Mouse (Mus musculus) embryo, embryonic 11 days (tissue): ENCODE results near the gene Vil1.
"Not testable (repeated sequence)": the region's sequence is repeated elsewhere in the genome, so short reads cannot be mapped to it uniquely, and the experiment has no call there.

Source experiments
- DNase-seq: peaks from one replicate; pipeline ENCODE4 v3.0.0-alpha.2; 2015

The Vil1 gene

DNA sequence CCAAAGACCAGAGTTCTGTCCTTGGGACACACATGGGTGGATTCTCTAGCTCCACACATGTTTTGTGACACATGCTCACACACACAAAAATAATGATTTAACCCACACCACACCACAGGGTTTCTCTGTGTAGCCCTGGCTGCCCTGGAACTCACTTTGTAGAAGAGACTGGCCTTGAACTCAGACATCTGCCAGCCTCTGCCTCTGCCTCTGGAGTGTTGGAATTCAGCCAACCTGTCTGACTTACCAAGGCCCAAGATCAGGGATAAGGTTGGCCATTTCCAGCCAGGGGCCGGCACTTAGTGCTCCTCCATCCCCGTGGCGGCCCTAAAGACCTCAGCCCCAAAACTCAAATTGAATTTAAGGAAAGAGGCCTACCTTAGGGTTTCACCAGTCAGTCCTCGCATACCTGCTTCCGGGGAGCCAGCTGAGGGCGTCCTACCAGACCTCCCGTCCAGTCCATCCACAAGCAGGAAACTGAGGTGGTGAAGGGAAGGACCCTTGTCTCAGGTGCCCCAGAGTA, 20.7 kb upstream of the Vil1 start:
- DNase-seq = no peak

DNA sequence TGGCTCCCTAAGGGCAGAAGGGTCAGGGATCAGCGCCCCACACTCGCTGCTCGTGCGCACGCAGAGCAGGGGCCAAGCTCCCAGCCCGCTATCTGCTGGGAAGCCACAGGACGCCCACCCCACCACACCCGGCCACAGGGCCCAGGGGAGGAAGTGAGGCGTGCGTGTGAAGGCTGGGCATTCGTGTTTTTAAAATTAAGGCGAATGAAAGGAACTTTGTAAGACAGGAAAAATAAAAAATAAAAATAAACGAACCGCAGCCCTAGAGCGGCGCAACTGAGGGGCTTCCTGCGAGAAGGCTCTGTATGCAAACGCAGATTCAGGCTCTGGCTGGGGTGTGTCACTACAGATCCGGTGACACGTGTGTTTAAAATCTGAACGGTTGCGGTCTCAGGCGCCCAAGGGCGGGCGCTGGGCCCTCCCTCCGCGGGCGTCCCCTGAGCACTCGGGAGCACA, 19.3 kb upstream of the Vil1 start:
- DNase-seq = peak; percentile 62

DNA sequence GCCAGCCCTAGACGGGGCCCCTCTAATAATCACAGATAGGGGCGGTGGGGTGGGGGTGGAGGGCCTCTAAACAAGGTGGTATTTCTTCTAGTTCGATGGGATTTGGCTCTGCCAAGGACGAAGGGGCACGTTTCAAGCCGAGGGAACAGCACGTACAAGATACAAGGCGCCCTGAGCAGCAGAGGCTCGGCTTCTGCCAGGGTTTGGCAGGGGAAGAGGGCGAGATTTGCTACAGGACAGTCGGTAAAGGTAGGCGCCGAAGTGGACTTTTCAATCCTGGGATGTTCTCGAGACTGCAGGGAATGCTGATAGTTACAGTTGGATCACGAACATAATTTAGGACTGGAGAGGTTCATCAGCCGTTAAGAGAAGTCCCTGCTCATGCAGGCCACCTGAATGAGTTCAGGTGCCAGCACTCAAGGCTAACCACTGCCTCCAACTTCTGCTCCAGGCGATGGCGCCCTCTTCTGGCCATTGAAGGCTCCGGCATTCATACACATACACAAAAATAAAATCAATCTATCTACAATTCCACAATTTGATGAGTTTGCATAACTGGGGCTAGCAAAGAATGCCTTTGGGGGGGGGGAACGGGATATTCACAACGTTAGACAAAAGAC, 18.8 kb upstream of the Vil1 start:
- peak; percentile 74 for DNase-seq

DNA sequence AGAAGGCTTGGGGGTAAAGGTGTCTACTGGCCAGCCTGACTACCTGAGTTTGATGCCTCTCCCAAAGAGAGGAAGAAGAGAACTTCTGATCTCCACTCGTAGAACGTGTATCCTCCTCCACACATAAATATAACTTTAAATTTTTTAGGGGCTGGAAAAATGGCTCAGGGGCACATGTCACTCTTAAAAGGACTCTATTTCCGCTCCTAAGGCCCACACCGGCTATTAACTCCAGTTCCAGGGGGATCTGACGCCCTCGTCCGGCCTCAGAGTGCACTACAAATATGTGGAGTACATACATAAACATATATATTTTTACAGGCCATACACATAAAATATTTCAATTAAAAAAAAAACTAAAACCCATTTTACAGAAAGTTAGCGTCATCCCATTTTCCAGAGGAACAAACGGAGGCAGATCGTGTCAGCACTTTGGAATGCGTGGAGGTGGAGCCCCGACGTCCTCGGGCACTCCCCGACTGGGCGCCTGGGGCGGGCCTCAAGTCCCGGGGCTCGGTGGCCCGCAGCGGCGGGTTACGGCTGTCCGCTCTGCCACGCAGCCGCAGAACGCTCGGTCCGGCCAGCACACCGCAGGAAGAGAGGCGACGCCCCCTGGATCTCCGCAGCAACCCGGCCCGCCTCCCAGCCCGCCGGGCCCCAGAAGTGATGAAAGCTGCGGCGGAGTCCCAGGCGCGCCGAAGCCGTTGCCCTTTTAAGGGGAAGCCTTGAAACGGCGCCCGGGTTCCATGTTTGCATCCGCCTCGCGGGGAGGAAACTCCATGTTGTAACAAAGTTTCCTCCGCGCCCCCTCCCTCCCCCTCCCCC, 18.0 kb upstream of the Vil1 start, which contains the start of gene Ctdsp1:
Ctdsp1 (plus strand) TSS at position 586 of the 825 bp plus-strand sequence.
- peak; percentile 99 for DNase-seq

DNA sequence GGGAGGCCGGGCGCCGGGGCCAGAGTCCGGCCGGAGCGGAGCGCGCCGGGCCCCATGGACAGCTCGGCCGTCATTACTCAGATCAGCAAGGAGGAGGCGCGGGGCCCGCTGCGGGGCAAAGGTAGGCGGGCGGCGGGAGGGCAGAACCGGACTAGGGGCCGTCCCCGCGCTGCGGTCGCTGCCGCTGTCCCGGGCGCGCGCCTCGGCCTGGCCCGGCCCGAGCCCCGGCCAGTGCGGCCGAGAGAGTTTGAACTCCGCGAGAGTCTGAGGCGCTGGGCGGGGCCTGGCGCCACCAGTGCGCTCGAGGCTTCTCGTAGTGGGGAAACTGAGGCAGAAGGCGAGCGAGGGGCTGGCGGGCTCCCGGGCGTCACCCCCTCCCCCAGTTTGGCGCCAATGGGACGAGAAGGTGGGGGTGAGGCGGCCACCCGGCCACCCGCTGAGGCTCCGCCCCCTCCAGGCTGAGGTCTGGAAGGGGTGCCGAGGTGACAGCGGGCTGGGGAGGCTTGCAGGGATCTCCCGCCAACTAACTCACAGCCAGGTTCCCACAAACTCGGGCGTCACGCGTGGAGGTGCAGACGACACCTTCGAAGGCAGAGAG, 17.2 kb upstream of the Vil1 start:
- peak; percentile 81 for DNase-seq

DNA sequence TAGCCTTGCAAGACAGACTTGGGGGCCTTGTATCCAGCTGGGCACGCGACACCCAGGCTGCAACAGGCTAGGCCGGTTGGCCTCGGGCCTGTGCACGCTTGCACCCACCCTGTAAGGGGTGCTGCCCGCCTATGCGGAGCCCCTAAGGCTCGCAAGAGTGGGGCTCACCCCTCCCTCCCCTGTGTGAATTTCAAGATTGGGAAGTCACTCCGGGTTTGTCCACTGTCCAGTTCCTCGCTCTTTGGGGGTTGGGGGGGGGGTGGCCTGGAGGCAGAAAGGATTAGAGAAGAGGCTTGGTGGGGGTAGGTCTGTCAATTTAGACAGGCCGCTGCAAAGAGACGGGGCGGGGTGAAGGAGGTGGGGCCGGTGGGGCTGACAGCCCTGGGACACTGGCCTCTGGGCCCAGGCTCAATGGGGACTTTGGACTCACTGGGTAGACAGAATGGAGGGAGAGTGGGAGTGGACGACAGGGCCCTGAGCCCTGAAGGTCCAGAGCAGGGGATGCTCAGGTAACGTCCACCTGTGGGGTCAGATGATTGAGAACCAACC, 16.7 kb upstream of the Vil1 start:
- peak; percentile 39 for DNase-seq

DNA sequence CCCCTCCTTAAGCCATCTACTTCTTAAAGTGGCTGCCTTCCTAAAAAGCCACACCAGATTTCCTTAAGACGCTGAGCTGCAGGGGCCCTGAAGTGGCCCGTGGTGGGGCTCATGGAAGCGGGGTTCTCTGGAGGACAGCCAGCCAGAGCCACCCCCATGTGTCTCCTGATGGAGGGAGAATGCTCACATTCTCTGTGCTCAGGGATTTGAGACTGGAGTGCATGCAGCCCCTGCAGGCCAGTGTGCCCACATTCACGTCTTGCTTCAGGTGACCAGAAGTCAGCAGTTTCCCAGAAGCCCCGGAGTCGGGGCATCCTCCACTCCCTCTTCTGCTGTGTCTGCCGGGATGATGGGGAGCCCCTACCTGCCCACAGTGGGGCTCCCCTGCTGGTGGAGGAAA, 16.2 kb upstream of the Vil1 start:
- no peak for DNase-seq

DNA sequence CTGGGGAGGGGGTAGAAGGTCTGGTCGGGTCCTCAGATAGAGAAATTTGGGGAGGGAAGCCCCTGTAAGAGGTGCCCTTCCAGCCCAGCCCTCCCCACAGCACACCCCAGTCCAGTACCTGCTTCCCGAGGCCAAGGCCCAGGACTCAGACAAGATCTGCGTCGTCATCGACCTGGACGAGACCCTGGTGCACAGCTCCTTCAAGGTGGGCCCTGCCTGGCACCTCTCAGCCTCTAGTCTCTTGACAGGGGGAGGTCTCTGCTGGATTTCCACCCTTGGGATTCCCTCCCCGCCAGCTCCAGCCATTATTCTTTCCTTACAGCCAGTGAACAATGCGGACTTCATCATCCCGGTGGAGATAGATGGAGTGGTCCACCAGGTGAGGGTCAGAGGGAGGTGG, 15.5 kb upstream of the Vil1 start:
- no peak for DNase-seq

DNA sequence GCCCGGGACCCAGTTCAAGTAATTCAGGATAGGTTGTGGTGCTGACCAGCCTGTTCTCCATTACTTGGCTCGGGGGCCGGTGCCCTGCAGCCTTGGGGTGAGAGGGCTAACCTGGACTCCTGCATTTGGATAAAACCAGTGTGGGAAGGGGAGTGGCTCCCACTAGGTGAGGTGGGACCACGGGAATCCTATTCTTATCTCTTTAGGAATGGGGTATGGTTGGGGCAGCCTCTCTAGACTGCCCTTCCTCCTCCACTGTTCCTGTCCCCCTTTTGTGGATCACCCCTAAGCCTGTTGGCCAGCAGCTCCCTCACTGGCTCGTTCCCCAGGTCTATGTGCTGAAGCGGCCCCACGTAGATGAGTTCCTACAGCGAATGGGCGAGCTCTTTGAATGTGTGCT, 14.9 kb upstream of the Vil1 start:
- no peak for DNase-seq

DNA sequence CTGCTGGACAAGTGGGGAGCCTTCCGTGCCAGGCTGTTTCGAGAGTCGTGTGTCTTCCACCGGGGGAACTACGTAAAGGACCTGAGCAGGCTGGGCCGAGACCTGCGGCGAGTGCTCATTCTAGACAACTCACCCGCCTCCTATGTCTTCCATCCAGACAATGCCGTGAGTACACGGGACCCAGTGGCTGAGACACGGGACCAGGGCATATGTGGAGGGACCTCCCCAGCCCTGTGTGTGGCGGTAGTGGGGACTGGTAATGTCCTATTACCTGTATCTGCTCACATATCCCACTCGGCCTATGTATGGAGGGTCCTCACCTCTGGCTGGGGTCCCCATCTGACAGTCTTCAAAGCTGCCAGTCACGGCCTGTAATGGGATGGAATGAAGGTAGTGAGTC, 14.3 kb upstream of the Vil1 start:
- DNase-seq = no peak

DNA sequence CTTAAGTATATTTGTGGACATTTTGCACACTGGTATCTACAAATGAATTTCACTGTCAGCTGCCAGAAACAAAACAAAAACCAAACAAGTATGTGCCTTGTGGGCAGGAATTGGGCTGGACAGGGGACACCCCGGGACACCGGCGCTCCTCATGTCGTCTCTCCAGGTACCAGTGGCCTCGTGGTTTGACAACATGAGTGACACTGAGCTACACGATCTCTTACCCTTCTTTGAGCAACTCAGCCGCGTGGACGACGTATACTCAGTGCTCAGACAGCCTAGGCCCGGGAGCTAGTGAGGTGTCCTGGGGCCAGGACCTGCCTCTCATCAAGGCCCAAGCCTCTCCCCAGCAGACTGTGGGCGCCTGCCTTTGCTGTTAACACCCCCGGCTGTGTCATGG, 13.9 kb upstream of the Vil1 start:
- no peak for DNase-seq

DNA sequence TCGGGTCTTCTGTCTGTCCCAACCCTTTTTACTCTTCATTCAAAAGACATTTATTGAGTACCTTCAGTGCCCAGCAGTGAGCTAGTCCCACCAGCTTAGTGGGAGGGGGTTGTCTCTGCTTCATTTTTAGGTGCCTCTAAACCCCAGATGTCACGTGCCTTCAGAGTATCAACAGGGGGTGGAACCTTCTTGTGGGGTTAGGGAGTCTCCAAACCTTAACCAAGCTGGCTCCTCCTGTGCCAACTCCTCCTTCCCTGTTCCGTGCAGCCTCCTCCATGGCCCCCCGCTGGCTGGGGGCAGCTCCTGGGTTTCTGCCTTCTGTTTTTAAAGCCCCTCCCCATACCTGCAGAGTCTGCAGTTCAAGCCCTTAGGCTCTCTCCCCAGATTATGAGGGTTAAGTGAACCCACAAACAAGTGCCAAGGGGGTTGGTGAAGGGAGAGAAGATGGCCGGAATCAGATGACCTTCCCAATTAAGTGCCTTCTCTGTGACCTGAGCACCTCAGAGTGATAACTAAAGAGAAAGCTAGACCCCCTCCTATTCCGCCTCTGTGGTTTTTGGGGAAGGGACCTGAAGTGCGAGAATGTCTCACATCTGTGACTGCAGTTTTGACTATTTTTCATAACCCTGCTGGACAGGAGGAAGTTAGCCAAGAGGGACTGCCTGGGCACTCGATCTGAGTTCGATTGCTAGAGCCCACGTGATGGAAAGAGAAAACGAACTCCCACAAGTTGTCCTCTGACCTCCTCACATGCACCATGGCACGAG, 12.5 kb upstream of the Vil1 start:
- not testable (repeated sequence) for DNase-seq

DNA sequence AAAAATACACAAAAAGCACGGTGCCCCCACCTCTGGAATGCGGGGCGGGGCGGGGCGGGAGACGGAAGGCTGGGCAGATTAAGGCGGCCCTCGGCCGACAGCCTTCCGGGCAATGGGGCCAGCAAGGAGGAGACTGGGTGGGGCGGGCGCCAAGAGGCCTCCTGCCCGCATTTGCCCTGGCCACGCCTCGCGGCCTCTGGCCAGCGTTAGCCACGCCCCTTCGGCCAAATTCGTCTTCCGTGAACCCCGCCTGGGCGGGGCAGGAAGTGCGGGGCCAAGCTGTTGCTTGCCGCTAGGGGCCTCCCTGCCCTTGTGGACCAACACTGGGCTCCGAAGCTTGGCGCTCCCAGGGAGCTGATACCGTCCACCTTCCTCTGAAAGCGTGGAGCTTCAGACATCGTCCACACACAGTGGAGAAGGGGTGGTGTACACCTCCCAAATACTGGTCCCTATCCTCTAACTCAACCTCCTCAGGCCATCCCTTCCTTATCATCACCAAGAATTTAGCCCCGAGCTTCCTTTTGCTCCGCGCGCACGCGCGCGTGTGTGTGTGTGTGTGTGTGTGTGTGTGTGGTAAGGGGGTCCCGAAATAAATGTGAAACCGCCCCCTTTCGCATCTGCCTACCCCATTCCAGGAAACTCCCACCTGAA, 11.8 kb upstream of the Vil1 start:
- peak; percentile 100 for DNase-seq

DNA sequence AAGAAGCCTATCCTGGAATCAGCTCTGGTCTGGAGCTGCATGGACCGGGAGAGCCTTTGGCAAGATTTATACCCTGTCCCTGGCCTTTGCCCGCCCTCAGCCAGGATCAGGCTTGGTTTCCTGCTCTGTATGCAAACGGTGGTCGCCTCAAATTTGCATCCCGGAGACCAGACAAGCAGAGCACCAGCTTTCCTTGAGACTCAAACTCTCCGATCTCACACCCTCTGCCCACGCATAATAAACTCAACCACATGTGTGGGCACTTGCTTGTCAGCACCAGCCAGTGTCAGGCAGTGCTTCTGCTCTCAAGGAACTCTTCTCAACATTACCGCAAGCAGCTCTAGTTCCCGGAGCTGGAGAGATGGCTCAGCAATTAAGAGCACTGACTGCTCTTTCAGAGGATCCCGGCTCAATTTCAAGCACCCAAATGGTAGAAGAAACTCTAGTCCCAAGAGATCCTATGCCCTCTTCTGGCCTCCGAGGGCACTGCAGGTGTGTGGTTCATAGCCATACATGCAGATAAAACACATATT, 11.2 kb upstream of the Vil1 start:
- peak; percentile 66 for DNase-seq

DNA sequence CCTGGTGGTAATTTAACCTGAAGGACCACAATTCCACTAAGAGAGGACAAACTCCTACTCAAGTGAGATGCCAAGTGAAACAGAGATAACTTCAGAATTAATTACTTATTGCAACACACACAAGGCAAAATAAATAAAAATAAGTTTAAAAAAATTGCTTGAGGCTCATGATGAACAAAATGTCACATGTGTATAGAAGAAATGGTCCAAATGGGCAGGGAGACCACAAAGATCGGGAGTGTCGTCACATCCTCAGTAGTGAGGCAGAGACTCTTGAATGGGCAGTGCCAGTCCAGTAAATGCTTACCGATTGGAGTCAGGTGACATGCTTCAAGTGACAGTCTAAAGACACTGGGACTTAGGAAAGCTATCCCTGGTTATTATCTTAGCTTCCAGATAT, 8.6 kb upstream of the Vil1 start:
- DNase-seq = no peak

DNA sequence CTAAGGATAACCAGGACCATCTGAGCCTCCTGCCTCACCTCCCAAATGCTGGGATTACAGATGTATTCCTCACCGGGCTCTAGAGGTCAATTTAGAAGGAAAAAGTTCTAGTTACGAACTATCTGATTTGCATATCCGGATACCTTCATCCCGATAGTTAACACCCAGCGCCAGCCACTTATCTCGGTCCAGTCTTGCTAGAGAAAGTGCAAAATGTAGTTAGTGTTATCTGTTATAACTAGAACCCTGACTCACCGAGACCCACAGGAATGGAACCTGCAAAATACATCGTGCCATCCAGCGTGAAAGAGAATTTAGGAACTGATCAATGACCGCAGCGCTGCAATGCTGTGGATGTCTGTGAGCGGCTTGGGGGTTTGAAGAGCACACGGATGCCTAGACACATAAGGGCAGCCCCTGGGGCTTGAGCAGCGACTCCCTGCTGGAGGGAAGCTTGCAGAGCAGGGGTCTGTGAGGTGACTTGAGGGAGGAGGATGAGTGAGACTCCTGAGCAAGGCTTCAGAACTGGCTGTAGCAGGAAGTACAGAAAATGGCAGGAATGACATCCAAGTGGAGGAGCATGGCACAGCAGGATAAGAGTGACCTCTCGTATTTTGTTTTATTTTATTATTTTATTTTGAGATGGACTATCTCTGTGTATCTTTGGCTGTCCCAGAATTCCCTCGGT, 8.0 kb upstream of the Vil1 start:
- DNase-seq = no peak

DNA sequence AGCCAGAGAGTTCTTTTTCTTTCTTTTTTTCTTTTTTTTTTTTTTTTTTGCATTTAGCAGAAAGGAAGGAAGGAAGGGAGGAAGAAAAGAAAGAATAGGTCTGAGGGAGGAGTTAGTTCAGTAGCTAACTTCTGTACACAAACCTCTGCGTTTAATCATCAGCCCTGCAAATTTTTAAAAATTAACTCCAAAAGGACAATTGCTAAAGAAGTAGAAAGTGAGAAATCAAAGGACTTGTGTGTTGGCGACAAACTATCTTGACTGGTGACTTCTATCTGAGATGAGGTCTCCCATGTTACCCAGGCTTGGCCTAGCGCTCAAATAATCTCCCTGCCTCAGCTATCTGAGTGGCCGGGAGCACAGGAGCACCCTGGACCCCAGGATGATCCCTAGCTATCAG, 5.0 kb upstream of the Vil1 start:
- DNase-seq = no peak

DNA sequence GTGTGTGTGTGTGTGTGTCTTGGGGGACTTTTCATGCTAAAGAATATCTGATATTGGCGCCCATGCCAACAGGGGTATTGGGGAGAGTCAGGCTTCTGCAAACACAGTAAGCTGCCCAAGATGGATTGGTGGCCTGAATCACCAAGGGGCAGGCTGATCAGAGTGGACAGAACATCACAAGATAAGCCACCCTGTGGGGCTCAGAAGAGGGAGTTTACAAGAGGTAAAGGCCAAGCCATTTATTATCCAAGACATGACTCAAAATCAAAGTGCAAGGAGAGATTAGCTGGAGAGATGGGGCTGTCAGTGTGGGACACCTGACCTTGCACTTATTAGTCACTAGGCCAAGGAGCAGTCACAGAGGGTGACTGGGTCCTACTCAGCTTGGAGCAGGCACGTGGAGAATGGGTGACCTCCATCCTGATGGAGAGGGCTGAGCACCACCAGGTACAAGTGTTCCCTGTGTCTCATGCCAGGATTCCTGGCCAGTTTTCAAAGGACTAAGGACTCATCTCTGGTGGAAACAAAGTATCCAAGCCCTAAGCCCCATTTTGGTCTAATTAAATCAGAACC, 2.7 kb downstream of the Vil1 start:
- no peak for DNase-seq

DNA sequence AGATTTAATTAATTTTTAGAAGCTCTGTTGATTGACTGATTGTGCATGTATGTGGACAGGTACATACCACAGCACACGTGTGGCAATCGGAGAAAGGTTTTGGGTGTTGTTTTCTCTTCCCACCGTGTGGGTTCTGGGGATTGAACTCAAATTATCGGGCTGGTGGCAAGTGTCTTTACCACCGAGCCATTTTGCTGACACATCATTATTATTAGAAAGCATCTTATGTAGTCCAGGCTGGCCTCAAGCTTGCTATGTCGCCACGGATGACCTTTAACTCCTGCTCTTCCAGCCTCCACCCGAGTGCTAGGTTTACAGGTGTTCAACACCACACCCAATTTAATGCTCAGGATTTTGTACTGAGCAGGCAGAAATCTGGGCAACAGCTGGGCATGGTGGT, 3.5 kb downstream of the Vil1 start:
- DNase-seq = no peak

DNA sequence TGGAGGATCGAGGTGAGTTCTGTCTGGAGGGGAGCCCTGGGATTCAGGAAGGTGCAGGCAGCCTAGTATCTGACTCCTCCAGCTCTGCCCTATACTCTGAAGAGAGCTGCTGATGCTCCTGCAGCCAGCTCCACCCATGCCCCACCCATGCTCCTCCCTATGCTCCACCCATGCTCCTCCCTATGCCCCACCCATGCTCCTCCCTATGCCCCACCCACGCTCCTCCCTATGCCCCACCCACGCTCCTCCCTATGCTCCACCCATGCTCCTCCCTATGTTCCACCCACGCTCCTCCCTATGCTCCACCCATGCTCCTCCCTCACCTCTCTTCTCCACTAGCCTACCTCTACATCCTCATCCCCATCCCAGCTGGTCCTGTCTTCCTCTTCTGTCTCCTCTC, 6.0 kb downstream of the Vil1 start:
- DNase-seq = peak; percentile 42
